Mouse (Mus musculus): ENCODE results near the gene Lrrc71.

- TF ChIP-seq USF1 (IDR thresholded peaks at IDR 0.05; ENCODE audit: low read depth) (no peak), CTCF (IDR thresholded peaks at IDR 0.05; ENCODE audit: control insufficient read depth, insufficient read depth, insufficient read length) (no peak)
Observed at GRCm38 (mm10) chr3:87763202-87763601, 14.8 kb upstream of the Lrrc71 start.

All from C2C12 (cell line).